Mouse (Mus musculus): Measurements from ENCODE around the gene Sez6l2. TPM values are rescaled to one million over a fixed set of nuclear protein-coding genes. Genes with fewer than 3 reads are reported as not detected.
A peak's percentile ranks its signal among the peaks of the same experiment; 100 is the strongest.

The Sez6l2 gene
- polyA plus RNA-seq, 1 experiment = 364 TPM

GRCm38 (mm10) chr7:126926299-126926698 is 24.1 kb upstream of the Sez6l2 start:
- DNase-seq = no peak
- 65% methylated on average over 3 of the region's 3 CpGs for WGBS
- H3K4me1 ChIP-seq (ENCODE audit: control insufficient read depth, insufficient read depth, low read length) = no peaks in the 10 kb centered on the region; the same call in 1 of the 2 replicates
- H3K4me3 ChIP-seq (replicated peaks; ENCODE audit: insufficient read depth, low read depth, low read length) = no peak overlapping the region
- TF ChIP-seq CTCF (IDR thresholded peaks at IDR 0.05; ENCODE audit: borderline replicate concordance, insufficient read depth, low read depth, low read length) (no peak), POLR2A (IDR thresholded peaks at IDR 0.05; ENCODE audit: borderline replicate concordance, insufficient read depth, low read length) (no peak)
- H3K27me3 ChIP-seq (ENCODE audit: control insufficient read depth, insufficient read depth, low read length) = no peaks in the 10 kb centered on the region
- no peak overlapping the region for H3K27ac ChIP-seq (ENCODE audit: insufficient read depth, low read length)

GRCm38 (mm10) chr7:126928384-126929037 is 21.9 kb upstream of the Sez6l2 start, which contains the start of gene Kctd13:
Gene Kctd13, plus strand, starts transcription at chr7:126928879.
- Histone ChIP-seq H3K4me1 (ENCODE audit: control insufficient read depth, insufficient read depth, low read length) (no peaks in the 10 kb centered on the region; the same call in 1 of the 2 replicates), H3K27ac (ENCODE audit: insufficient read depth, low read length) (no peak within 1 kb of the TSS; the same call in 1 of the 2 replicates), H3K27me3 (ENCODE audit: control insufficient read depth, insufficient read depth, low read length) (no peaks in the 10 kb centered on the region), H3K4me3 (replicated peaks; ENCODE audit: insufficient read depth, low read depth, low read length) (peak within 1 kb of the TSS; percentile 81)
- DNase-seq = peak; percentile 92 to 93
- TF ChIP-seq CTCF (IDR thresholded peaks at IDR 0.05; ENCODE audit: borderline replicate concordance, insufficient read depth, low read depth, low read length) = no peak
- peak; percentile 67 for TF ChIP-seq POLR2A (IDR thresholded peaks at IDR 0.05; ENCODE audit: borderline replicate concordance, insufficient read depth, low read length)
- 2% methylated on average over 56 of the region's 56 CpGs for WGBS

- Histone ChIP-seq H3K4me3 (replicated peaks; ENCODE audit: insufficient read depth, low read depth, low read length) (peak overlapping the region; percentile 81), H3K27ac (ENCODE audit: insufficient read depth, low read length) (no peak overlapping the region; the same call in 1 of the 2 replicates), H3K27me3 (ENCODE audit: control insufficient read depth, insufficient read depth, low read length) (no peaks in the 10 kb centered on the region), H3K4me1 (ENCODE audit: control insufficient read depth, insufficient read depth, low read length) (no peaks in the 10 kb centered on the region; the same call in 1 of the 2 replicates)
- TF ChIP-seq POLR2A (IDR thresholded peaks at IDR 0.05; ENCODE audit: borderline replicate concordance, insufficient read depth, low read length) (no peak), CTCF (IDR thresholded peaks at IDR 0.05; ENCODE audit: borderline replicate concordance, insufficient read depth, low read depth, low read length) (no peak)
- DNase-seq = no peak
- WGBS = 1% methylated on average over 27 of the region's 27 CpGs
Measured at GRCm38 (mm10) chr7:126929046-126929445, 21.3 kb upstream of the Sez6l2 start.

GRCm38 (mm10) chr7:126932652-126933051 is 17.7 kb upstream of the Sez6l2 start:
- Histone ChIP-seq H3K4me3 (replicated peaks; ENCODE audit: insufficient read depth, low read depth, low read length) (no peak overlapping the region), H3K27me3 (ENCODE audit: control insufficient read depth, insufficient read depth, low read length) (no peaks in the 10 kb centered on the region), H3K27ac (ENCODE audit: insufficient read depth, low read length) (no peak overlapping the region), H3K4me1 (ENCODE audit: control insufficient read depth, insufficient read depth, low read length) (no peaks in the 10 kb centered on the region; the same call in 1 of the 2 replicates)
- WGBS = 94% methylated on average over 2 of the region's 2 CpGs
- TF ChIP-seq POLR2A (IDR thresholded peaks at IDR 0.05; ENCODE audit: borderline replicate concordance, insufficient read depth, low read length) (no peak), CTCF (IDR thresholded peaks at IDR 0.05; ENCODE audit: borderline replicate concordance, insufficient read depth, low read depth, low read length) (no peak)
- DNase-seq = no peak

- no peak for DNase-seq
- Histone ChIP-seq H3K4me3 (replicated peaks; ENCODE audit: insufficient read depth, low read depth, low read length) (no peak overlapping the region), H3K27me3 (ENCODE audit: control insufficient read depth, insufficient read depth, low read length) (no peaks in the 10 kb centered on the region), H3K4me1 (ENCODE audit: control insufficient read depth, insufficient read depth, low read length) (peaks cover 3% of the 10 kb centered on the region; the same call in 1 of the 2 replicates), H3K27ac (ENCODE audit: insufficient read depth, low read length) (no peak overlapping the region; the same call in 1 of the 2 replicates)
- WGBS = 54% methylated on average over 6 of the region's 6 CpGs
- TF ChIP-seq CTCF (IDR thresholded peaks at IDR 0.05; ENCODE audit: borderline replicate concordance, insufficient read depth, low read depth, low read length) (no peak), POLR2A (IDR thresholded peaks at IDR 0.05; ENCODE audit: borderline replicate concordance, insufficient read depth, low read length) (no peak)
Measured at GRCm38 (mm10) chr7:126941171-126941570, 9.2 kb upstream of the Sez6l2 start.

- DNase-seq = no peak
- TF ChIP-seq CTCF (IDR thresholded peaks at IDR 0.05; ENCODE audit: borderline replicate concordance, insufficient read depth, low read depth, low read length) = no peak
- no peak for TF ChIP-seq POLR2A (IDR thresholded peaks at IDR 0.05; ENCODE audit: borderline replicate concordance, insufficient read depth, low read length)
- Histone ChIP-seq H3K4me3 (replicated peaks; ENCODE audit: insufficient read depth, low read depth, low read length) (peak overlapping the region; percentile 11), H3K27ac (ENCODE audit: insufficient read depth, low read length) (peak overlapping the region; percentile 61), H3K4me1 (ENCODE audit: control insufficient read depth, insufficient read depth, low read length) (peaks cover 3% of the 10 kb centered on the region; the same call in 1 of the 2 replicates), H3K27me3 (ENCODE audit: control insufficient read depth, insufficient read depth, low read length) (no peaks in the 10 kb centered on the region)
- 62% methylated on average over 5 of the region's 5 CpGs for WGBS
Measured at GRCm38 (mm10) chr7:126941801-126942200, 8.6 kb upstream of the Sez6l2 start.

GRCm38 (mm10) chr7:126946530-126946929 is 3.8 kb upstream of the Sez6l2 start:
- Histone ChIP-seq H3K4me3 (replicated peaks; ENCODE audit: insufficient read depth, low read depth, low read length) (no peak overlapping the region), H3K27me3 (ENCODE audit: control insufficient read depth, insufficient read depth, low read length) (no peaks in the 10 kb centered on the region), H3K4me1 (ENCODE audit: control insufficient read depth, insufficient read depth, low read length) (peaks cover 10% of the 10 kb centered on the region; the same call in 1 of the 2 replicates), H3K27ac (ENCODE audit: insufficient read depth, low read length) (no peak overlapping the region)
- peak; percentile 48 to 49 for DNase-seq
- TF ChIP-seq POLR2A (IDR thresholded peaks at IDR 0.05; ENCODE audit: borderline replicate concordance, insufficient read depth, low read length) (no peak), CTCF (IDR thresholded peaks at IDR 0.05; ENCODE audit: borderline replicate concordance, insufficient read depth, low read depth, low read length) (peak; percentile 77; the same call in 1 of the 2 replicates)
- WGBS = 13% methylated on average over 3 of the region's 3 CpGs

GRCm38 (mm10) chr7:126948626-126949025 is 1.7 kb upstream of the Sez6l2 start:
- peak overlapping the region; percentile 84 for H3K4me3 ChIP-seq (replicated peaks; ENCODE audit: insufficient read depth, low read depth, low read length)
- peak in 1 of 2 experiments; percentile 51 for DNase-seq
- TF ChIP-seq CTCF (IDR thresholded peaks at IDR 0.05; ENCODE audit: borderline replicate concordance, insufficient read depth, low read depth, low read length) (no peak), POLR2A (IDR thresholded peaks at IDR 0.05; ENCODE audit: borderline replicate concordance, insufficient read depth, low read length) (no peak)
- H3K27me3 ChIP-seq (ENCODE audit: control insufficient read depth, insufficient read depth, low read length) = no peaks in the 10 kb centered on the region
- WGBS = 65% methylated on average over 10 of the region's 10 CpGs
- H3K27ac ChIP-seq (ENCODE audit: insufficient read depth, low read length) = peak overlapping the region; percentile 96
- peaks cover 15% of the 10 kb centered on the region for H3K4me1 ChIP-seq (ENCODE audit: control insufficient read depth, insufficient read depth, low read length)

All from cerebellum, adult 2 months (tissue).